Mouse (Mus musculus) heart, embryonic 13.5 days (tissue): Measurements from ENCODE around the gene Nop2. TPM values are rescaled to one million over a fixed set of nuclear protein-coding genes. Genes with fewer than 3 reads are reported as not detected.

ENCODE experiments used
- ATAC-seq: fragments of 200-750 bp; cut with Nextera tagmentation; 2 replicates; pipeline ENCODE4 v1.8.0; 2017; ENCODE audit warnings: moderate TSS enrichment; ENCODE audit not compliant: insufficient number of reproducible peaks, low FRiP score, low TSS enrichment; ENCODE audit errors: extremely low read depth
- H3K27ac ChIP-seq: fragments of 300-500 bp; sonication (generic); replicated peaks from 2 replicates; pipeline ENCODE4 v1.5.1; 2015; ENCODE audit warnings: moderate library complexity, mild to moderate bottlenecking, inconsistent platforms
- H3K27me3 ChIP-seq: fragments of 300-500 bp; sonication (generic); replicated peaks from 2 replicates; pipeline ENCODE4 v1.6.1; 2015; ENCODE audit warnings: mild to moderate bottlenecking, inconsistent platforms
- H3K36me3 ChIP-seq: fragments of 300-500 bp; sonication (generic); 2 replicates; pipeline ENCODE4 v1.6.1; 2015; ENCODE audit warnings: mild to moderate bottlenecking, inconsistent platforms
- H3K4me1 ChIP-seq: fragments of 300-500 bp; sonication (generic); 2 replicates; pipeline ENCODE4 v1.6.1; 2015; ENCODE audit warnings: inconsistent platforms
- H3K4me2 ChIP-seq: fragments of 300-500 bp; sonication (generic); 2 replicates; pipeline ENCODE4 v1.6.1; 2015; ENCODE audit warnings: inconsistent platforms, mild to moderate bottlenecking, moderate library complexity
- H3K4me3 ChIP-seq: fragments of 300-500 bp; sonication (generic); 2 replicates; pipeline ENCODE4 v1.5.1; 2015; ENCODE audit warnings: moderate library complexity, mild to moderate bottlenecking, inconsistent platforms
- H3K9ac ChIP-seq: fragments of 300-500 bp; sonication (generic); 2 replicates; pipeline ENCODE4 v1.6.1; 2015; ENCODE audit warnings: inconsistent platforms, mild to moderate bottlenecking, moderate library complexity
- H3K9me3 ChIP-seq: fragments of 300-500 bp; sonication (generic); 2 replicates; pipeline ENCODE4 v1.6.1; 2016; ENCODE audit warnings: inconsistent platforms
- WGBS: fragments of 180-500 bp; shearing (Covaris S2); methylation state at CpG from one replicate; pipeline ENCODE4 v1.1.7; 2015; ENCODE audit warnings: mixed read lengths; 5-methylcytosine and 5-hydroxymethylcytosine counted together
- microRNA-seq: library from miRNA; unstranded; fragments of <30 nt; microRNA quantifications from one replicate; pipeline ENCODE4, GENCODE M21; 2016
- polyA plus RNA-seq: library from polyadenylated mRNA; unstranded; fragments of >200 nt; fragmentation: Nextera tagmentation; extraction: Ambion mirVana; gene quantifications from 2 replicates; pipeline ENCODE4 v1.2.1, GENCODE M21; 2015

Nop2 gene
- polyA plus RNA-seq, 1 experiment from 2014 or later: 42.7 TPM

DNA sequence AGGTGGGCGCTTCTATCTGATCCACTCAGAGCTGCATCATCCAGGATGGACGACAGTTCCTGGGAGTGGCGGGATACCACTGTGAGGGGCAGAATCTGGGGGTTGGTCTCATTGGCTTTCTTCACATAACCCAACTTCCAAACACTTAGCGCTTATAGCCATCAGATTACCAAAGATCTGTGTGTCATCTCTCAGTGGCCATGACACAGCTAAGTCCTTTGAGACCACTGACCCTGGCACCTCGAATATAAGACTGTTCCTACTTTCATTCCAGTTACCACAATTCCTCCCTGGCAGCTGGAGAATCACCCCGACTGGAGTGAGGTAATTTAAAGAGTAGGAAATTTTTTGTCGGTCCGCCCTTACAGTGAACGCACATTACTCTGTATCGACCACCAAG is 54.5 kb downstream of the Nop2 start:
- H3K4me3 ChIP-seq: no peak overlapping the region
- H3K4me2 ChIP-seq: no peak overlapping the region
- H3K9ac ChIP-seq: no peak overlapping the region
- no peaks in the 10 kb centered on the region for H3K9me3 ChIP-seq
- no peaks in the 10 kb centered on the region for H3K27me3 ChIP-seq
- H3K4me1 ChIP-seq: peaks cover 12% of the 10 kb centered on the region
- 93% methylated on average over 10 of the region's 10 CpGs for WGBS
- ATAC-seq: no peak
- H3K36me3 ChIP-seq: peaks cover 85% of the 10 kb centered on the region
- no peak overlapping the region for H3K27ac ChIP-seq

GRCm38 (mm10) chr6:125190816-125191215 is 59.1 kb downstream of the Nop2 start:
- Histone ChIP-seq H3K4me3 (peak overlapping the region; percentile 75), H3K9ac (peak overlapping the region; percentile 92), H3K4me1 (peaks cover 26% of the 10 kb centered on the region), H3K36me3 (peaks cover 65% of the 10 kb centered on the region), H3K27me3 (no peaks in the 10 kb centered on the region), H3K9me3 (no peaks in the 10 kb centered on the region), H3K4me2 (peak overlapping the region; percentile 91), H3K27ac (peak overlapping the region; percentile 100)
- ATAC-seq: no peak

GRCm38 (mm10) chr6:125191332-125192015 is 59.8 kb downstream of the Nop2 start, which contains the start of the genes Ncapd2 and Mrpl51:
Ncapd2 (minus strand) TSS chr6:125191701.
Mrpl51 (plus strand) TSS chr6:125191801.
- Histone ChIP-seq H3K27ac (peak within 1 kb of the TSS; percentile 100), H3K27me3 (no peaks in the 10 kb centered on the region), H3K4me3 (peak within 1 kb of the TSS; percentile 75), H3K4me1 (peaks cover 26% of the 10 kb centered on the region), H3K36me3 (peaks cover 59% of the 10 kb centered on the region), H3K9me3 (no peaks in the 10 kb centered on the region), H3K4me2 (peak within 1 kb of the TSS; percentile 91), H3K9ac (peak within 1 kb of the TSS; percentile 92)
- peak; percentile 96 for ATAC-seq
- under 1% methylated on average over 54 of the region's 54 CpGs for WGBS

GRCm38 (mm10) chr6:125192016-125192714 is 60.5 kb downstream of the Nop2 start:
- ATAC-seq: peak; percentile 83
- Histone ChIP-seq H3K4me1 (peaks cover 26% of the 10 kb centered on the region), H3K27ac (peak overlapping the region; percentile 100), H3K4me3 (peak overlapping the region; percentile 75), H3K36me3 (peaks cover 52% of the 10 kb centered on the region), H3K4me2 (peak overlapping the region; percentile 91), H3K9ac (peak overlapping the region; percentile 92), H3K27me3 (no peaks in the 10 kb centered on the region), H3K9me3 (no peaks in the 10 kb centered on the region)
- WGBS: under 1% methylated on average over 34 of the region's 34 CpGs

DNA sequence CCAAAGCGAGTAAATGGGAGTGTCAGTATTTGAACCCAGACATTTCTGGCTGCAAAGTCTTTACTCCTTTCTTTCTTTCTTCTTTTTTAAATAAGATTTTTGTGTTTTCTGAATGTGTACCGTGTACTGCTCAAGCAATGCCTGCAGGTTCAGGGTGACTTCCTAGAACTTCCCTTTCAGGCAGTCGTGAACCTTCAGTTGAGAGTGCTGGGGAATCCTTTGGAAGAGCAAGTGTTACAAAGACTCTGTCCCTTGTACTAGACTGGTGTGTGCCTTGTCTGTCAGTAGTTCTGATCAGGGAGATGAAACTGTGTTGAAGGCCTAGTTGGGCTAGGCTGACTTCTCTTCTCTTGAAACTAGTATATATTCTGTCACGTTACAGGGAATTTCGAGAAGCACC is 61.1 kb downstream of the Nop2 start:
- no peak for ATAC-seq
- Histone ChIP-seq H3K4me1 (peaks cover 26% of the 10 kb centered on the region), H3K36me3 (peaks cover 45% of the 10 kb centered on the region), H3K9ac (peak overlapping the region; percentile 92), H3K9me3 (no peaks in the 10 kb centered on the region), H3K27me3 (no peaks in the 10 kb centered on the region), H3K4me2 (peak overlapping the region; percentile 91), H3K4me3 (peak overlapping the region; percentile 75), H3K27ac (peak overlapping the region; percentile 100)
- 38% methylated on average over 5 of the region's 5 CpGs for WGBS

DNA sequence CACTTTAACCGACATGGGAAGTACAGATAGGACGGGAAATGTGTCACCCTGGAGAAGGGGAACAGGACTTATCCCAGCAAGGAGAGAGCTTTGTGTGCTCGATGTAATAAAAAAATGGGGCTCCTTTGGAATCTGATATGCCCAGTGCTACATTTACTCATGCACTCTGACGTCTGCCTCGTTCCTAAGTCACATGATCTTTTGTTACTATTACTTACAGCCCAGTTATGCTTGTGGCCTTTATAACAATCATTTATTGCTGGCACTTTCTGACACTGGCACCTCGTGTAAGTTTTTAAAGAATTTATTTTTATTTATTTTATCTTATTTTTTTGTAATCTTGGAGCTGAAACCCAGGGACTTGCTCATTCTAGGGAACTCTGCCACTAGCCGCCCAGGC is 61.7 kb downstream of the Nop2 start:
- no peak for ATAC-seq
- H3K36me3 ChIP-seq: peaks cover 40% of the 10 kb centered on the region
- H3K9ac ChIP-seq: 0 out of 2 replicates have a peak overlapping the region, but pooled peaks have one; percentile 3
- no peaks in the 10 kb centered on the region for H3K27me3 ChIP-seq
- H3K27ac ChIP-seq: 0 out of 2 replicates have a peak overlapping the region, but pooled peaks have one; percentile 32
- WGBS: 51% methylated on average over 7 of the region's 7 CpGs
- H3K4me2 ChIP-seq: peak overlapping the region; percentile 91
- H3K4me3 ChIP-seq: peak overlapping the region; percentile 75
- no peaks in the 10 kb centered on the region for H3K9me3 ChIP-seq
- peaks cover 26% of the 10 kb centered on the region for H3K4me1 ChIP-seq

Small RNA genes lying within 50 kb of the gene (microRNA-seq; reads per million reads assigned to microRNA genes)
- not detected for gene Mir7045

Other genes with a start within 250 kb of the Nop2 start
- not detected in 2 replicates for gene Cd4, start 243.7 kb upstream of the Nop2 start, polyA plus RNA-seq
- 1.0 and 1.1 TPM in 2 replicates for gene Lag3, start 220.2 kb upstream of the Nop2 start, polyA plus RNA-seq
- gene Ptms, start 211.8 kb upstream of the Nop2 start, polyA plus RNA-seq: 231 and 233 TPM in 2 replicates
- 288 and 320 TPM in 2 replicates for gene Mlf2, start 200.5 kb upstream of the Nop2 start, polyA plus RNA-seq
- 140 and 143 TPM in 2 replicates for gene Cops7a, start 166.4 kb upstream of the Nop2 start, polyA plus RNA-seq
- gene Pianp, start 135.2 kb upstream of the Nop2 start, polyA plus RNA-seq: 0.31 and 0.50 TPM in 2 replicates
- 9.3 and 10.1 TPM in 2 replicates for gene Zfp384, start 122.8 kb upstream of the Nop2 start, polyA plus RNA-seq
- 78.2 and 91.2 TPM in 2 replicates for gene Ing4, start 92.1 kb upstream of the Nop2 start, polyA plus RNA-seq
- 5.4 and 6.6 TPM in 2 replicates for gene Acrbp, start 82.2 kb upstream of the Nop2 start, polyA plus RNA-seq
- 0.24 and 0.63 TPM in 2 replicates for gene Lpar5, start 64.0 kb upstream of the Nop2 start, polyA plus RNA-seq
- gene Chd4, start 35.9 kb upstream of the Nop2 start, polyA plus RNA-seq: 57.5 and 67.0 TPM in 2 replicates
- 9.4 and 9.5 TPM in 2 replicates for gene Iffo1, start 13.3 kb downstream of the Nop2 start, polyA plus RNA-seq
- 4,266 and 4,534 TPM in 2 replicates for gene Gapdh, start 34.6 kb downstream of the Nop2 start, polyA plus RNA-seq
- 80.3 and 81.8 TPM in 2 replicates for gene Ncapd2, start 59.8 kb downstream of the Nop2 start, polyA plus RNA-seq
- 219 and 251 TPM in 2 replicates for gene Mrpl51, start 59.9 kb downstream of the Nop2 start, polyA plus RNA-seq
- 4.4 and 4.7 TPM in 2 replicates for gene Vamp1, start 83.6 kb downstream of the Nop2 start, polyA plus RNA-seq
- gene Tapbpl, start 100.0 kb downstream of the Nop2 start, polyA plus RNA-seq: 3.4 and 4.2 TPM in 2 replicates
- gene Cd27, start 105.1 kb downstream of the Nop2 start, polyA plus RNA-seq: 2.0 TPM in 2 replicates
- 0.16 TPM in 1 of 2 replicates, not detected in the other for gene Tuba3a, start 154.1 kb downstream of the Nop2 start, polyA plus RNA-seq
- gene Ltbr, start 182.0 kb downstream of the Nop2 start, polyA plus RNA-seq: 42.9 and 43.5 TPM in 2 replicates
- 0.63 and 0.69 TPM in 2 replicates for gene Scnn1a, start 188.8 kb downstream of the Nop2 start, polyA plus RNA-seq
- gene Tnfrsf1a, start 217.5 kb downstream of the Nop2 start, polyA plus RNA-seq: 39.0 and 43.8 TPM in 2 replicates
- 0.10 and 0.11 TPM in 2 replicates for gene Plekhg6, start 248.9 kb downstream of the Nop2 start, polyA plus RNA-seq